Mouse (Mus musculus) E14TG2a.4 (cell line): ENCODE results near the gene Rin2.

ENCODE experiments used
- CTCF ChIP-seq: conservative IDR thresholded peaks from 2 replicates; pipeline ENCODE4 v1.5.1; 2014; ENCODE audit warnings: low read length
- POU5F1 ChIP-seq: IDR thresholded peaks from 2 replicates; pipeline ENCODE4 v1.6.1; 2014; ENCODE audit warnings: low read length, borderline replicate concordance

GRCm38 (mm10) chr2:145786618-145786932 lies 111.6 kb downstream of the Rin2 start:
- TF ChIP-seq CTCF (no peak), POU5F1 (no peak)
